Mouse (Mus musculus) ovary, postnatal 14 days (tissue): ENCODE data around the gene Mctp2.
"Not testable (repeated sequence)": the region's sequence is repeated elsewhere in the genome, so short reads cannot be mapped to it uniquely, and the experiment has no call there.

ENCODE experiments used
- DNase-seq: peaks from one replicate; pipeline ENCODE4 v3.0.0; 2022; ENCODE audit warnings: low spot score

Mctp2 gene

GRCm38 (mm10) chr7:72271546-72271945 is 34.9 kb downstream of the Mctp2 start:
- no peak for DNase-seq

- no peak for DNase-seq
Observed at GRCm38 (mm10) chr7:72269994-72270393, 36.4 kb downstream of the Mctp2 start.

- DNase-seq, result no peak
Observed at GRCm38 (mm10) chr7:72260766-72261655, 45.4 kb downstream of the Mctp2 start.

GRCm38 (mm10) chr7:72259045-72259444 is 47.4 kb downstream of the Mctp2 start:
- no peak for DNase-seq

- not testable (repeated sequence) for DNase-seq
Observed at GRCm38 (mm10) chr7:72250326-72250725, 56.1 kb downstream of the Mctp2 start.

GRCm38 (mm10) chr7:72241269-72241668 is 65.1 kb downstream of the Mctp2 start:
- no peak for DNase-seq

- DNase-seq, result peak; percentile 41
Observed at GRCm38 (mm10) chr7:72239782-72240493, 66.5 kb downstream of the Mctp2 start.

GRCm38 (mm10) chr7:72238575-72238974 is 67.8 kb downstream of the Mctp2 start:
- peak; percentile 63 for DNase-seq

GRCm38 (mm10) chr7:72234433-72234998 is 71.9 kb downstream of the Mctp2 start:
- no peak for DNase-seq

- DNase-seq, result no peak
Observed at GRCm38 (mm10) chr7:72231182-72231877, 75.1 kb downstream of the Mctp2 start.

GRCm38 (mm10) chr7:72229925-72230324 is 76.5 kb downstream of the Mctp2 start:
- DNase-seq, result no peak

GRCm38 (mm10) chr7:72223558-72223957 is 82.8 kb downstream of the Mctp2 start:
- no peak for DNase-seq

- DNase-seq, result no peak
Observed at GRCm38 (mm10) chr7:72222532-72222931, 83.9 kb downstream of the Mctp2 start.

- DNase-seq, result no peak
Observed at GRCm38 (mm10) chr7:72218048-72218447, 88.4 kb downstream of the Mctp2 start.

- no peak for DNase-seq
Observed at GRCm38 (mm10) chr7:72215563-72216215, 90.7 kb downstream of the Mctp2 start.

GRCm38 (mm10) chr7:72210201-72210600 is 96.2 kb downstream of the Mctp2 start:
- DNase-seq, result no peak

GRCm38 (mm10) chr7:72209296-72209695 is 97.1 kb downstream of the Mctp2 start:
- DNase-seq, result no peak

GRCm38 (mm10) chr7:72206841-72207240 is 99.6 kb downstream of the Mctp2 start:
- no peak for DNase-seq

- no peak for DNase-seq
Observed at GRCm38 (mm10) chr7:72195709-72196108, 110.7 kb downstream of the Mctp2 start.

- DNase-seq, result no peak
Observed at GRCm38 (mm10) chr7:72193304-72193703, 113.1 kb downstream of the Mctp2 start.

GRCm38 (mm10) chr7:72181651-72182050 is 124.8 kb downstream of the Mctp2 start:
- no peak for DNase-seq

GRCm38 (mm10) chr7:72169320-72169719 is 137.1 kb downstream of the Mctp2 start:
- DNase-seq, result no peak
